Mouse (Mus musculus) midbrain, embryonic 14.5 days (tissue): ENCODE data around the gene Reln. TPM values are rescaled to one million over a fixed set of nuclear protein-coding genes. Genes with fewer than 3 reads are reported as not detected.

ENCODE experiments used
- ATAC-seq: fragments of 200-750 bp; cut with Nextera tagmentation; 2 replicates; pipeline ENCODE4 v1.8.0; 2017; ENCODE audit warnings: moderate number of reproducible peaks, moderate library complexity; ENCODE audit not compliant: low FRiP score, low TSS enrichment
- DNase-seq: peaks from one replicate; pipeline ENCODE4 v3.0.0-alpha.2; 2015
- H3K27ac ChIP-seq: fragments of 300-500 bp; sonication (generic); replicated peaks from 2 replicates; pipeline ENCODE4 v1.5.1; 2014; ENCODE audit warnings: mild to moderate bottlenecking, low read depth, low read length, moderate library complexity
- H3K27me3 ChIP-seq: fragments of 300-500 bp; sonication (generic); 2 replicates; pipeline ENCODE4 v1.6.1; 2014; ENCODE audit warnings: low read length, control low read depth, mixed read lengths; ENCODE audit not compliant: control insufficient read depth, insufficient read depth
- H3K36me3 ChIP-seq: fragments of 300-500 bp; sonication (generic); 2 replicates; pipeline ENCODE4 v1.6.1; 2014; ENCODE audit warnings: low read length, control low read depth; ENCODE audit not compliant: control insufficient read depth, insufficient read depth
- H3K4me1 ChIP-seq: fragments of 300-500 bp; sonication (generic); 2 replicates; pipeline ENCODE4 v1.6.1; 2014; ENCODE audit warnings: mild to moderate bottlenecking, antibody characterized with exemption, low read length, control low read depth; ENCODE audit not compliant: control insufficient read depth, insufficient read depth
- H3K4me2 ChIP-seq: fragments of 300-500 bp; sonication (generic); 2 replicates; pipeline ENCODE4 v1.6.1; 2014; ENCODE audit warnings: mild to moderate bottlenecking, low read length, moderate library complexity
- H3K4me3 ChIP-seq: fragments of 300-500 bp; sonication (generic); replicated peaks from 2 replicates; pipeline ENCODE4 v1.5.1; 2014; ENCODE audit warnings: low read depth, low read length
- H3K9ac ChIP-seq: fragments of 300-500 bp; sonication (generic); replicated peaks from 2 replicates; pipeline ENCODE4 v1.6.1; 2014; ENCODE audit warnings: mild to moderate bottlenecking, low read length, moderate library complexity
- H3K9me3 ChIP-seq: fragments of 300-500 bp; sonication (generic); 2 replicates; pipeline ENCODE4 v1.6.1; 2016; ENCODE audit warnings: low read length, control low read depth, mixed read lengths; ENCODE audit not compliant: control insufficient read depth
- WGBS: fragments of 180-500 bp; shearing (Covaris S2); extraction: QIAGEN DNeasy Blood & Tissue Kit; methylation state at CpG from one replicate; pipeline ENCODE4 v1.1.7; 2014; 5-methylcytosine and 5-hydroxymethylcytosine counted together
- polyA plus RNA-seq: library from polyadenylated mRNA; unstranded; fragments of >200 nt; fragmentation: Nextera tagmentation; extraction: Ambion mirVana; gene quantifications from 2 replicates; pipeline ENCODE4 v1.2.1, GENCODE M21; 2014

The Reln gene
- polyA plus RNA-seq, 1 experiment from 2014 or later, result 72.4 TPM

GRCm38 (mm10) chr5:21847438-21847837 is 497.1 kb downstream of the Reln start:
- no peak for ATAC-seq
- Histone ChIP-seq H3K27ac (no peak overlapping the region), H3K4me2 (no peak overlapping the region), H3K36me3 (no peaks in the 10 kb centered on the region), H3K9ac (no peak overlapping the region), H3K9me3 (no peaks in the 10 kb centered on the region), H3K27me3 (no peaks in the 10 kb centered on the region), H3K4me1 (no peaks in the 10 kb centered on the region), H3K4me3 (no peak overlapping the region)
- no peak for DNase-seq
- 89% methylated on average over 6 of the region's 6 CpGs for WGBS

GRCm38 (mm10) chr5:21846616-21847290 is 497.7 kb downstream of the Reln start:
- H3K36me3 ChIP-seq, result no peaks in the 10 kb centered on the region
- H3K27me3 ChIP-seq, result no peaks in the 10 kb centered on the region
- no peaks in the 10 kb centered on the region for H3K4me1 ChIP-seq
- no peak overlapping the region for H3K9ac ChIP-seq
- WGBS, result 89% methylated on average over 20 of the region's 20 CpGs
- H3K4me3 ChIP-seq, result no peak overlapping the region
- ATAC-seq (no peak), DNase-seq (no peak)
- no peaks in the 10 kb centered on the region for H3K9me3 ChIP-seq
- no peak overlapping the region for H3K27ac ChIP-seq
- H3K4me2 ChIP-seq, result no peak overlapping the region

- no peaks in the 10 kb centered on the region for H3K4me1 ChIP-seq
- no peak overlapping the region for H3K4me2 ChIP-seq
- no peak overlapping the region for H3K4me3 ChIP-seq
- 74% methylated on average over 4 of the region's 4 CpGs for WGBS
- no peaks in the 10 kb centered on the region for H3K36me3 ChIP-seq
- H3K9me3 ChIP-seq, result no peaks in the 10 kb centered on the region
- no peak overlapping the region for H3K27ac ChIP-seq
- DNase-seq, result peak; percentile 21
- no peak for ATAC-seq
- no peak overlapping the region for H3K9ac ChIP-seq
- H3K27me3 ChIP-seq, result no peaks in the 10 kb centered on the region
Observed at GRCm38 (mm10) chr5:21844676-21845075, 499.8 kb downstream of the Reln start.

Other genes with a start within 250 kb of the Reln start
- 35.8 and 41.6 TPM in 2 replicates for gene Orc5, start 205.7 kb upstream of the Reln start, polyA plus RNA-seq